Mouse (Mus musculus) midbrain, postnatal 0 days (tissue): ENCODE measurements around the gene Fam126a. TPM values are rescaled to one million over a fixed set of nuclear protein-coding genes. Genes with fewer than 3 reads are reported as not detected.
A peak's percentile ranks its signal among the peaks of the same experiment; 100 is the strongest.

Source experiments
- ATAC-seq: fragments of 200-750 bp; cut with Nextera tagmentation; 2 replicates; pipeline ENCODE4 v1.8.0; 2017; ENCODE audit warnings: moderate number of reproducible peaks, mild to moderate bottlenecking, moderate TSS enrichment, moderate library complexity; ENCODE audit not compliant: low FRiP score
- DNase-seq: peaks from one replicate; pipeline ENCODE4 v3.0.0-alpha.2; 2015; ENCODE audit warnings: low spot score
- H3K27ac ChIP-seq: fragments of 300-500 bp; sonication (generic); 2 replicates; pipeline ENCODE4 v1.5.1; 2014; ENCODE audit warnings: low read depth, mild to moderate bottlenecking, low read length, mixed read lengths
- H3K27me3 ChIP-seq: fragments of 300-500 bp; sonication (generic); 2 replicates; pipeline ENCODE4 v1.6.1; 2014; ENCODE audit warnings: low read length, control low read depth, mixed read lengths; ENCODE audit not compliant: insufficient read depth
- H3K36me3 ChIP-seq: fragments of 300-500 bp; sonication (generic); 2 replicates; pipeline ENCODE4 v1.6.1; 2014; ENCODE audit warnings: low read length, control low read depth, mixed read lengths; ENCODE audit not compliant: insufficient read depth
- H3K4me1 ChIP-seq: fragments of 300-500 bp; sonication (generic); 2 replicates; pipeline ENCODE4 v1.6.1; 2014; ENCODE audit warnings: mild to moderate bottlenecking, control low read depth, antibody characterized with exemption, low read length, mixed read lengths; ENCODE audit not compliant: insufficient read depth
- H3K4me2 ChIP-seq: fragments of 300-500 bp; sonication (generic); 2 replicates; pipeline ENCODE4 v1.6.1; 2014; ENCODE audit warnings: low read depth, mild to moderate bottlenecking, low read length, mixed read lengths; ENCODE audit not compliant: poor library complexity, severe bottlenecking
- H3K4me3 ChIP-seq: fragments of 300-500 bp; sonication (generic); 2 replicates; pipeline ENCODE4 v1.5.1; 2014; ENCODE audit warnings: low read depth, mild to moderate bottlenecking, low read length, moderate library complexity
- H3K9ac ChIP-seq: fragments of 300-500 bp; sonication (generic); replicated peaks from 2 replicates; pipeline ENCODE4 v1.6.1; 2014; ENCODE audit warnings: mild to moderate bottlenecking, low read length, moderate library complexity, mixed read lengths; ENCODE audit not compliant: poor library complexity, severe bottlenecking
- H3K9me3 ChIP-seq: fragments of 300-500 bp; sonication (generic); 2 replicates; pipeline ENCODE4 v1.6.1; 2016; ENCODE audit warnings: low read length, control low read depth
- CTCF ChIP-seq: IDR thresholded peaks from 2 replicates; pipeline ENCODE4 v1.5.1; 2016; ENCODE audit warnings: antibody characterized with exemption, mild to moderate bottlenecking
- WGBS: fragments of 180-500 bp; shearing (Covaris S2); extraction: QIAGEN DNeasy Blood & Tissue Kit; methylation state at CpG from one replicate; pipeline ENCODE4 v1.1.7; 2014; 5-methylcytosine and 5-hydroxymethylcytosine counted together
- polyA plus RNA-seq: library from polyadenylated mRNA; unstranded; fragments of >200 nt; fragmentation: Nextera tagmentation; extraction: Ambion mirVana; gene quantifications from 2 replicates; pipeline ENCODE4 v1.2.1, GENCODE M21; 2015
- total RNA-seq: library from RNA; depleted of rRNA; stranded (reverse); fragments of >200 nt; gene quantifications from 2 replicates; pipeline ENCODE4 v1.2.3, GENCODE M21; 2014

Fam126a gene
- total and polyA plus RNA-seq, 2 experiments from 2014 or later: 19.7 to 23.7 TPM

GRCm38 (mm10) chr5:24068955-24069354 lies 38.5 kb upstream of the Fam126a start:
- Histone ChIP-seq H3K4me1 (no peaks in the 10 kb centered on the region), H3K36me3 (no peaks in the 10 kb centered on the region), H3K9ac (no peak overlapping the region), H3K27me3 (no peaks in the 10 kb centered on the region), H3K27ac (no peak overlapping the region), H3K4me2 (no peak overlapping the region), H3K9me3 (no peaks in the 10 kb centered on the region), H3K4me3 (no peak overlapping the region)
- DNase-seq: no peak
- 81% methylated on average over 6 of the region's 6 CpGs for WGBS
- ATAC-seq: no peak
- TF ChIP-seq CTCF: no peak

- Histone ChIP-seq H3K9ac (no peak overlapping the region), H3K9me3 (no peaks in the 10 kb centered on the region), H3K4me2 (no peak overlapping the region), H3K4me3 (no peak overlapping the region), H3K4me1 (no peaks in the 10 kb centered on the region), H3K27me3 (no peaks in the 10 kb centered on the region), H3K36me3 (no peaks in the 10 kb centered on the region), H3K27ac (no peak overlapping the region)
- 82% methylated on average over 4 of the region's 4 CpGs for WGBS
- TF ChIP-seq CTCF: no peak
- ATAC-seq (no peak), DNase-seq (no peak)
Measured at GRCm38 (mm10) chr5:24063545-24063944, 33.1 kb upstream of the Fam126a start.

- Histone ChIP-seq H3K9me3 (no peaks in the 10 kb centered on the region), H3K4me2 (no peak overlapping the region), H3K4me1 (no peaks in the 10 kb centered on the region), H3K4me3 (no peak overlapping the region), H3K27me3 (no peaks in the 10 kb centered on the region), H3K36me3 (no peaks in the 10 kb centered on the region), H3K27ac (no peak overlapping the region), H3K9ac (no peak overlapping the region)
- ATAC-seq (no peak), DNase-seq (no peak)
- no peak for TF ChIP-seq CTCF
- 84% methylated on average over 6 of the region's 6 CpGs for WGBS
Measured at GRCm38 (mm10) chr5:24063034-24063433, 32.5 kb upstream of the Fam126a start.

- H3K9ac ChIP-seq: no peak overlapping the region
- no peak overlapping the region for H3K4me2 ChIP-seq
- H3K27ac ChIP-seq: no peak overlapping the region
- WGBS: 75% methylated on average over 3 of the region's 3 CpGs
- no peak overlapping the region for H3K4me3 ChIP-seq
- no peaks in the 10 kb centered on the region for H3K36me3 ChIP-seq
- no peaks in the 10 kb centered on the region for H3K9me3 ChIP-seq
- no peaks in the 10 kb centered on the region for H3K27me3 ChIP-seq
- no peak for ATAC-seq
- no peak for TF ChIP-seq CTCF
- DNase-seq: no peak
- H3K4me1 ChIP-seq: no peaks in the 10 kb centered on the region
Measured at GRCm38 (mm10) chr5:24060949-24061348, 30.5 kb upstream of the Fam126a start.

- no peaks in the 10 kb centered on the region for H3K27me3 ChIP-seq
- H3K27ac ChIP-seq: no peak overlapping the region
- ATAC-seq: no peak
- H3K4me2 ChIP-seq: no peak overlapping the region
- no peaks in the 10 kb centered on the region for H3K9me3 ChIP-seq
- no peaks in the 10 kb centered on the region for H3K4me1 ChIP-seq
- H3K9ac ChIP-seq: no peak overlapping the region
- no peak overlapping the region for H3K4me3 ChIP-seq
- no peaks in the 10 kb centered on the region for H3K36me3 ChIP-seq
- no peak for DNase-seq
- peak; percentile 39; the same call in 1 of the 2 replicates for TF ChIP-seq CTCF
- WGBS: 76% methylated on average over 3 of the region's 3 CpGs
Measured at GRCm38 (mm10) chr5:24057592-24057991, 27.1 kb upstream of the Fam126a start.

- Histone ChIP-seq H3K9ac (no peak overlapping the region), H3K27ac (no peak overlapping the region), H3K9me3 (no peaks in the 10 kb centered on the region), H3K27me3 (no peaks in the 10 kb centered on the region), H3K36me3 (no peaks in the 10 kb centered on the region), H3K4me3 (no peak overlapping the region), H3K4me1 (no peaks in the 10 kb centered on the region), H3K4me2 (no peak overlapping the region)
- no peak for TF ChIP-seq CTCF
- DNase-seq (no peak), ATAC-seq (no peak)
- WGBS: 88% methylated on average over 2 of the region's 2 CpGs
Measured at GRCm38 (mm10) chr5:24056865-24057264, 26.4 kb upstream of the Fam126a start.
